Mouse (Mus musculus) spleen, adult 2 months (tissue): ENCODE measurements around the gene Tmco1.

Source experiments
- CTCF ChIP-seq: fragments of 200-500 bp; IDR thresholded peaks from 2 replicates; pipeline ENCODE4 v1.5.1; 2011; ENCODE audit warnings: mild to moderate bottlenecking, inconsistent platforms; ENCODE audit not compliant: insufficient read depth, insufficient read length, insufficient replicate concordance; ENCODE audit errors: extremely low read depth
- POLR2A ChIP-seq: fragments of 200-500 bp; IDR thresholded peaks from 2 replicates; pipeline ENCODE4 v1.6.1; 2011; ENCODE audit warnings: low read depth, low read length, inconsistent platforms

GRCm38 (mm10) chr1:167269350-167269811 is 38.8 kb upstream of the Tmco1 start:
- TF ChIP-seq CTCF (no peak), POLR2A (no peak)
